In the genomic region with DNA sequence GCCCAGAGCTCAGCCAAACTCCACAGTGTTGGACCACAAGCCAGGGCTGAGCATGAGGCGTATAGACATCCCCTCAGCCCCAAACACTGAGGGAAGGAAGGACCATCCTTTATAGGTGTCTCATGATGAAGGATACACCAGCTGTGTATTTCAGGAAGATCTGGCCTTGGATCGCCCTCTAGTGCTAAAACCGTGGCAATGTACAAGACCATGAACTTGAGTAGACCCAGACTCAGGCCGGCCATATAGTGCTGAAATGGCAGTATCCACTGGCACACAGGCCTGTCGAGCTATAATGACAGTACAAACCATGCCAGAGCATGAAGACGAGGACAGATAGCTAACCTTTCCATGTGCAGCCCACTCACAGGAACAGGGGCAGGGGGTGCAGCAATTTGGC, we compare ENCODE assay signal across 10 mouse cellular contexts. TPM values are rescaled to one million over a fixed set of nuclear protein-coding genes. Genes with fewer than 3 reads are reported as not detected.
DNase-seq lines count a peak whose midpoint lies in the region; ATAC-seq lines count a peak whose summit lies in the region.
"Had no signal": no experiment of that assay in that cellular context is flagged by ENCODE, and none has a peak within 500 bp of the region (broad histone marks: within the 10 kb centered on the region; RNA-seq: fewer than 3 reads in every experiment).

No protein-coding gene starts in this region.

- no peaks in the 10 kb centered on the region for H3K36me3 ChIP-seq in limb, embryonic 11.5 days (ENCODE audit: control insufficient read depth, insufficient read depth, low read length)
- no peaks in the 10 kb centered on the region for H3K36me3 ChIP-seq in limb, embryonic 10.5 days
- H3K36me3 ChIP-seq: embryonic facial prominence, embryonic 15.5 days; limb, embryonic 13.5 days had no signal

- no peak overlapping the region for H3K9ac ChIP-seq in limb, embryonic 11.5 days (ENCODE audit: low read length)
- H3K9ac ChIP-seq: embryonic facial prominence, embryonic 15.5 days; limb, embryonic 13.5 days had no signal

- no peak for ATAC-seq in limb, embryonic 11.5 days (ENCODE audit: insufficient number of reproducible peaks, low FRiP score, low TSS enrichment, low read depth)
- ATAC-seq in erythroblast, adult 5-6 weeks (replicated peaks; ENCODE audit: low FRiP score, poor library complexity, severe bottlenecking): peak; percentile 40; the same call in 1 of the 2 replicates

- H3K9me3 ChIP-seq in limb, embryonic 11.5 days (ENCODE audit: control insufficient read depth, low read length): no peaks in the 10 kb centered on the region
- H3K9me3 ChIP-seq in limb, embryonic 10.5 days (replicated peaks): no peaks in the 10 kb centered on the region
- H3K9me3 ChIP-seq: embryonic facial prominence, embryonic 15.5 days; limb, embryonic 13.5 days had no signal

- H3K27me3 ChIP-seq in limb, embryonic 11.5 days (ENCODE audit: control insufficient read depth, insufficient read depth, low read length): no peaks in the 10 kb centered on the region
- H3K27me3 ChIP-seq in limb, embryonic 10.5 days (ENCODE audit: low read depth, poor library complexity, severe bottlenecking): no peaks in the 10 kb centered on the region
- H3K27me3 ChIP-seq: embryonic facial prominence, embryonic 15.5 days; limb, embryonic 13.5 days had no signal

- no peak overlapping the region for H3K27ac ChIP-seq in limb, embryonic 11.5 days (replicated peaks; ENCODE audit: low read depth, low read length)
- H3K27ac ChIP-seq in limb, embryonic 10.5 days: no peak overlapping the region
- H3K27ac ChIP-seq: embryonic facial prominence, embryonic 15.5 days; limb, embryonic 13.5 days had no signal

- no peak overlapping the region for H3K4me2 ChIP-seq in limb, embryonic 11.5 days (ENCODE audit: low read depth, severe bottlenecking)
- H3K4me2 ChIP-seq: embryonic facial prominence, embryonic 15.5 days; limb, embryonic 13.5 days had no signal

- peak; percentile 29 for DNase-seq in limb, embryonic 11.5 days (ENCODE audit: low spot score)
- DNase-seq in limb, embryonic 10.5 days (ENCODE audit: low spot score): no peak
- DNase-seq in MN1 (ENCODE audit: low spot score): peak; percentile 45
- DNase-seq in mesoderm, embryonic 11.5 days (ENCODE audit: low read depth, low spot score): peak; percentile 43
- DNase-seq in right cerebral cortex, adult 18-20 months: no peak
- DNase-seq in frontal cortex, postnatal 25 days (ENCODE audit: low spot score in 2 of 2): no peak
- DNase-seq in layer of hippocampus, postnatal 14 days (ENCODE audit: low spot score in 2 of 2): no peak

- no peaks in the 10 kb centered on the region for H3K4me1 ChIP-seq in limb, embryonic 11.5 days (ENCODE audit: control insufficient read depth, insufficient read depth, low read length)
- H3K4me1 ChIP-seq in limb, embryonic 10.5 days: no peaks in the 10 kb centered on the region

- WGBS in limb, embryonic 11.5 days: 85% methylated on average over 6 of the region's 6 CpGs
- WGBS in limb, embryonic 10.5 days: 87% methylated on average over 6 of the region's 6 CpGs

- H3K4me3 ChIP-seq in limb, embryonic 11.5 days (ENCODE audit: low read depth, low read length): no peak overlapping the region
- H3K4me3 ChIP-seq in limb, embryonic 10.5 days: no peak overlapping the region
- H3K4me3 ChIP-seq: embryonic facial prominence, embryonic 15.5 days; limb, embryonic 13.5 days had no signal

RNA-seq across cellular contexts. Expression of a gene that starts 21.6 kb away (rescaled TPM):
- polyA plus RNA-seq in limb, embryonic 11.5 days (2014; fragmentation: Nextera tagmentation; extraction: Ambion mirVana): 8.9 and 9.8 TPM in 2 replicates
- polyA plus RNA-seq in limb, embryonic 10.5 days (2016; fragmentation: Nextera tagmentation; extraction: Ambion mirVana): 7.8 and 9.7 TPM in 2 replicates
- 2.7 and 5.0 TPM in 2 replicates for total RNA-seq in erythroblast, adult 5-6 weeks (2015; ENCODE audit: low replicate concordance)
- 2.1 and 8.3 TPM in 2 replicates for total RNA-seq in erythroblast, adult 5-6 weeks (2017; ENCODE audit: low replicate concordance)
- total RNA-seq in layer of hippocampus, postnatal 14 days (2021): 10 to 100 TPM; 24.1 to 24.7 TPM

RNA-seq across cellular contexts. Expression of a gene that starts 43.4 kb away (rescaled TPM):
- polyA plus RNA-seq in limb, embryonic 11.5 days (2014; fragmentation: Nextera tagmentation; extraction: Ambion mirVana): 13.7 and 16.1 TPM in 2 replicates
- polyA plus RNA-seq in limb, embryonic 10.5 days (2016; fragmentation: Nextera tagmentation; extraction: Ambion mirVana): 8.4 and 10.3 TPM in 2 replicates
- total RNA-seq in erythroblast, adult 5-6 weeks (2015; ENCODE audit: low replicate concordance): 256 and 258 TPM in 2 replicates
- total RNA-seq in erythroblast, adult 5-6 weeks (2017; ENCODE audit: low replicate concordance): 354 and 386 TPM in 2 replicates
- 10 to 100 TPM; 55.5 to 57.1 TPM for total RNA-seq in layer of hippocampus, postnatal 14 days (2021)

RNA-seq across cellular contexts. Expression of a gene that starts 46.8 kb away (rescaled TPM):
- 0.67 and 1.3 TPM in 2 replicates for polyA plus RNA-seq in limb, embryonic 11.5 days (2014; fragmentation: Nextera tagmentation; extraction: Ambion mirVana)
- 0.79 and 0.99 TPM in 2 replicates for polyA plus RNA-seq in limb, embryonic 10.5 days (2016; fragmentation: Nextera tagmentation; extraction: Ambion mirVana)
- 23.0 and 23.2 TPM in 2 replicates for total RNA-seq in erythroblast, adult 5-6 weeks (2015; ENCODE audit: low replicate concordance)
- total RNA-seq in erythroblast, adult 5-6 weeks (2017; ENCODE audit: low replicate concordance): 26.0 and 49.9 TPM in 2 replicates
- 10 to 100 TPM; 19.4 to 19.5 TPM for total RNA-seq in layer of hippocampus, postnatal 14 days (2021)

Comparison
In these comparisons a context has a peak if more than half of its experiments do, and no peak if none do; other contexts are left out.
1. DNase-seq: peak in limb, embryonic 11.5 days (single experiment), MN1 (single experiment) and mesoderm, embryonic 11.5 days (single experiment); none in limb, embryonic 10.5 days (single experiment), right cerebral cortex, adult 18-20 months (single experiment), frontal cortex, postnatal 25 days (0 of 2) and layer of hippocampus, postnatal 14 days (0 of 2).
2. RNA of a gene that starts 43.4 kb away (total RNA-seq): 256 to 386 TPM in erythroblast, adult 5-6 weeks; 55.5 to 57.1 TPM in layer of hippocampus, postnatal 14 days; every median in the first group is over 4 times any median in the second.